Mouse (Mus musculus): ENCODE data around the gene Gm8994.

GRCm38 (mm10) chr6:136291951-136292714, 35.2 kb upstream of the Gm8994 start:
- TF ChIP-seq CTCF (IDR thresholded peaks at IDR 0.05; ENCODE audit: low read depth, low read length): no peak
- no peak for TF ChIP-seq EP300 (IDR thresholded peaks at IDR 0.05; ENCODE audit: insufficient read depth, low read depth, low read length)
- TF ChIP-seq POLR2A (IDR thresholded peaks at IDR 0.05; ENCODE audit: insufficient read depth, low read length): no peak

Data from ES-Bruce4 (cell line).